Mouse (Mus musculus): Measurements from ENCODE around the gene Nup50. TPM values are rescaled to one million over a fixed set of nuclear protein-coding genes. Genes with fewer than 3 reads are reported as not detected.

The Nup50 gene
- polyA plus RNA-seq (2014; fragmentation: Illumina TruSeq; extraction: RNeasy Lipid Tissue Mini Kit (QIAGEN cat#74804); ENCODE audit: low read depth, low replicate concordance) = 18.7 TPM

GRCm38 (mm10) chr15:84922884-84923507 lies at the start of gene Nup50:
Gene Nup50 (plus strand): TSS chr15:84923411.

GRCm38 (mm10) chr15:84919938-84920337 lies 3.3 kb upstream of the Nup50 start, which contains the start of gene Gm29666:
Gene Gm29666 (minus strand): TSS chr15:84920038.

GRCm38 (mm10) chr15:84987874-84988825 lies 64.9 kb downstream of the Nup50 start, which contains the start of gene 5031439G07Rik:
Gene 5031439G07Rik (minus strand): TSS chr15:84988551.

Other genes with a start within 250 kb of the Nup50 start
- not detected for gene Arhgap8, start 203.4 kb upstream of the Nup50 start, polyA plus RNA-seq (2014; fragmentation: Illumina TruSeq; extraction: RNeasy Lipid Tissue Mini Kit (QIAGEN cat#74804); ENCODE audit: low read depth, low replicate concordance)
- 0.29 TPM for gene Phf21b, start 67.4 kb upstream of the Nup50 start, polyA plus RNA-seq (2014; fragmentation: Illumina TruSeq; extraction: RNeasy Lipid Tissue Mini Kit (QIAGEN cat#74804); ENCODE audit: low read depth, low replicate concordance)
- 0.23 TPM for gene Gm29666, start 3.4 kb upstream of the Nup50 start, polyA plus RNA-seq (2014; fragmentation: Illumina TruSeq; extraction: RNeasy Lipid Tissue Mini Kit (QIAGEN cat#74804); ENCODE audit: low read depth, low replicate concordance)
- gene 5031439G07Rik, start 65.1 kb downstream of the Nup50 start, polyA plus RNA-seq (2014; fragmentation: Illumina TruSeq; extraction: RNeasy Lipid Tissue Mini Kit (QIAGEN cat#74804); ENCODE audit: low read depth, low replicate concordance) = 12.5 TPM
- not detected for gene Upk3a, start 93.7 kb downstream of the Nup50 start, polyA plus RNA-seq (2014; fragmentation: Illumina TruSeq; extraction: RNeasy Lipid Tissue Mini Kit (QIAGEN cat#74804); ENCODE audit: low read depth, low replicate concordance)
- 18.6 TPM for gene Fam118a, start 105.5 kb downstream of the Nup50 start, polyA plus RNA-seq (2014; fragmentation: Illumina TruSeq; extraction: RNeasy Lipid Tissue Mini Kit (QIAGEN cat#74804); ENCODE audit: low read depth, low replicate concordance)
- gene Smc1b, start 208.6 kb downstream of the Nup50 start, polyA plus RNA-seq (2014; fragmentation: Illumina TruSeq; extraction: RNeasy Lipid Tissue Mini Kit (QIAGEN cat#74804); ENCODE audit: low read depth, low replicate concordance) = not detected
- not detected for gene Ribc2, start 208.7 kb downstream of the Nup50 start, polyA plus RNA-seq (2014; fragmentation: Illumina TruSeq; extraction: RNeasy Lipid Tissue Mini Kit (QIAGEN cat#74804); ENCODE audit: low read depth, low replicate concordance)